Mouse (Mus musculus) neural tube, embryonic 14.5 days (tissue): ENCODE measurements around the gene Ppp2r3d. TPM values are rescaled to one million over a fixed set of nuclear protein-coding genes. Genes with fewer than 3 reads are reported as not detected.
"Not testable (repeated sequence)": the region's sequence is repeated elsewhere in the genome, so short reads cannot be mapped to it uniquely, and the experiment has no call there.

ENCODE experiments used
- ATAC-seq: fragments of 200-750 bp; cut with Nextera tagmentation; 2 replicates; pipeline ENCODE4 v1.8.0; 2017; ENCODE audit warnings: low read depth, mild to moderate bottlenecking, moderate TSS enrichment, moderate library complexity
- H3K27ac ChIP-seq: fragments of 300-500 bp; sonication (generic); 2 replicates; pipeline ENCODE4 v1.5.1; 2014; ENCODE audit warnings: low read depth, mild to moderate bottlenecking, control low read depth, low read length, moderate library complexity, mixed read lengths
- H3K27me3 ChIP-seq: fragments of 300-500 bp; sonication (generic); 2 replicates; pipeline ENCODE4 v1.6.1; 2014; ENCODE audit warnings: low read length; ENCODE audit not compliant: control insufficient read depth, insufficient read depth
- H3K36me3 ChIP-seq: fragments of 300-500 bp; sonication (generic); 2 replicates; pipeline ENCODE4 v1.6.1; 2014; ENCODE audit warnings: low read length, mixed read lengths; ENCODE audit not compliant: control insufficient read depth, insufficient read depth
- H3K4me1 ChIP-seq: fragments of 300-500 bp; sonication (generic); 2 replicates; pipeline ENCODE4 v1.6.1; 2014; ENCODE audit warnings: low read length; ENCODE audit not compliant: control insufficient read depth, insufficient read depth
- H3K4me2 ChIP-seq: fragments of 300-500 bp; sonication (generic); 2 replicates; pipeline ENCODE4 v1.6.1; 2014; ENCODE audit warnings: mild to moderate bottlenecking, low read depth, low read length, control low read depth
- H3K4me3 ChIP-seq: fragments of 300-500 bp; sonication (generic); 2 replicates; pipeline ENCODE4 v1.5.1; 2014; ENCODE audit warnings: low read depth, low read length, control low read depth, mixed read lengths
- H3K9ac ChIP-seq: fragments of 300-500 bp; sonication (generic); replicated peaks from 2 replicates; pipeline ENCODE4 v1.6.1; 2014; ENCODE audit warnings: low read depth, mild to moderate bottlenecking, control low read depth, low read length, mixed read lengths
- H3K9me3 ChIP-seq: fragments of 300-500 bp; sonication (generic); 2 replicates; pipeline ENCODE4 v1.6.1; 2016; ENCODE audit warnings: low read length; ENCODE audit not compliant: control insufficient read depth
- WGBS: fragments of 180-500 bp; shearing (Covaris S2); extraction: QIAGEN DNeasy Blood & Tissue Kit; methylation state at CpG from one replicate; pipeline ENCODE4 v1.1.7; 2014; 5-methylcytosine and 5-hydroxymethylcytosine counted together
- polyA plus RNA-seq: library from polyadenylated mRNA; unstranded; fragments of >200 nt; fragmentation: Nextera tagmentation; extraction: Ambion mirVana; gene quantifications from 2 replicates; pipeline ENCODE4 v1.2.1, GENCODE M21; 2014

The Ppp2r3d gene
- polyA plus RNA-seq: 137 and 148 TPM in 2 replicates

- ATAC-seq: peak; percentile 56; the same call in 1 of the 2 replicates
- Histone ChIP-seq H3K36me3 (peaks cover 12% of the 10 kb centered on the region; the same call in 1 of the 2 replicates), H3K4me1 (no peaks in the 10 kb centered on the region), H3K9me3 (no peaks in the 10 kb centered on the region), H3K27me3 (no peaks in the 10 kb centered on the region), H3K9ac (no peak within 1 kb of the TSS), H3K4me3 (no peak within 1 kb of the TSS), H3K27ac (no peak within 1 kb of the TSS), H3K4me2 (no peak within 1 kb of the TSS)
- WGBS: 99% methylated on average over 22 of the region's 22 CpGs
Measured at GRCm38 (mm10) chr9:124476096-124476902, at the start of gene Ppp2r3d. Gene Ppp2r3d (minus strand): TSS chr9:124476898.

- H3K9me3 ChIP-seq, H3K27ac ChIP-seq, H3K4me2 ChIP-seq, H3K36me3 ChIP-seq, H3K4me3 ChIP-seq, H3K4me1 ChIP-seq, H3K9ac ChIP-seq, H3K27me3 ChIP-seq, ATAC-seq: not testable (repeated sequence)
- WGBS: 92% methylated on average over 2 of the region's 2 CpGs
Measured at GRCm38 (mm10) chr9:124493693-124494092, 17.0 kb upstream of the Ppp2r3d start, which contains the start of gene Gm21836. Gene Gm21836 (minus strand): TSS chr9:124493793.

GRCm38 (mm10) chr9:124480361-124480980 is 3.8 kb upstream of the Ppp2r3d start:
- not testable (repeated sequence) for H3K27me3 ChIP-seq

GRCm38 (mm10) chr9:124478081-124478480 is 1.4 kb upstream of the Ppp2r3d start:
- no peak overlapping the region for H3K4me3 ChIP-seq
- H3K36me3 ChIP-seq: peaks cover 12% of the 10 kb centered on the region; the same call in 1 of the 2 replicates
- H3K4me1 ChIP-seq: no peaks in the 10 kb centered on the region
- no peaks in the 10 kb centered on the region for H3K9me3 ChIP-seq
- H3K4me2 ChIP-seq: no peak overlapping the region
- no peaks in the 10 kb centered on the region for H3K27me3 ChIP-seq
- ATAC-seq: no peak
- H3K9ac ChIP-seq: no peak overlapping the region
- 82% methylated on average over 3 of the region's 3 CpGs for WGBS
- no peak overlapping the region for H3K27ac ChIP-seq

More at GRCm38 (mm10) chr9:124480361-124480980, 3.8 kb upstream of the Ppp2r3d start:
- H3K4me2 ChIP-seq, H3K4me3 ChIP-seq, H3K9ac ChIP-seq, ATAC-seq, H3K9me3 ChIP-seq, H3K4me1 ChIP-seq, H3K27ac ChIP-seq: not testable (repeated sequence)
- peaks cover 12% of the 10 kb centered on the region; the same call in 1 of the 2 replicates for H3K36me3 ChIP-seq
- WGBS: 61% methylated on average over 14 of the region's 15 CpGs

- ATAC-seq: peak; percentile 21
- Histone ChIP-seq H3K9ac (no peak overlapping the region), H3K4me3 (no peak overlapping the region), H3K36me3 (peaks cover 12% of the 10 kb centered on the region; the same call in 1 of the 2 replicates), H3K27me3 (no peaks in the 10 kb centered on the region), H3K27ac (no peak overlapping the region), H3K9me3 (no peaks in the 10 kb centered on the region), H3K4me2 (no peak overlapping the region), H3K4me1 (no peaks in the 10 kb centered on the region)
- 82% methylated on average over 15 of the region's 15 CpGs for WGBS
Measured at GRCm38 (mm10) chr9:124475689-124476088, 1.0 kb downstream of the Ppp2r3d start.

- no peak overlapping the region for H3K27ac ChIP-seq
- ATAC-seq: no peak
- H3K36me3 ChIP-seq: no peaks in the 10 kb centered on the region
- H3K9me3 ChIP-seq: no peaks in the 10 kb centered on the region
- H3K27me3 ChIP-seq: no peaks in the 10 kb centered on the region
- no peak overlapping the region for H3K4me2 ChIP-seq
- no peaks in the 10 kb centered on the region for H3K4me1 ChIP-seq
- H3K9ac ChIP-seq: no peak overlapping the region
- 2% methylated on average over 1 of the region's 1 CpGs for WGBS
- no peak overlapping the region for H3K4me3 ChIP-seq
Measured at GRCm38 (mm10) chr9:124456572-124456971, 20.1 kb downstream of the Ppp2r3d start.

GRCm38 (mm10) chr9:124442533-124442855 is 34.2 kb downstream of the Ppp2r3d start:
- 97% methylated on average over 15 of the region's 15 CpGs for WGBS
- H3K27ac ChIP-seq: no peak overlapping the region
- no peak overlapping the region for H3K9ac ChIP-seq
- ATAC-seq: no peak
- peaks cover 24% of the 10 kb centered on the region for H3K36me3 ChIP-seq
- H3K4me1 ChIP-seq: no peaks in the 10 kb centered on the region
- H3K4me3 ChIP-seq: no peak overlapping the region
- no peaks in the 10 kb centered on the region for H3K27me3 ChIP-seq
- no peak overlapping the region for H3K4me2 ChIP-seq
- peaks cover 10% of the 10 kb centered on the region for H3K9me3 ChIP-seq

- H3K4me2 ChIP-seq: no peak overlapping the region
- WGBS: 98% methylated on average over 45 of the region's 45 CpGs
- H3K4me1 ChIP-seq: no peaks in the 10 kb centered on the region
- no peak for ATAC-seq
- no peak overlapping the region for H3K27ac ChIP-seq
- H3K36me3 ChIP-seq: peaks cover 24% of the 10 kb centered on the region
- no peak overlapping the region for H3K9ac ChIP-seq
- no peak overlapping the region for H3K4me3 ChIP-seq
- no peaks in the 10 kb centered on the region for H3K27me3 ChIP-seq
- peaks cover 10% of the 10 kb centered on the region for H3K9me3 ChIP-seq
Measured at GRCm38 (mm10) chr9:124441681-124442532, 34.8 kb downstream of the Ppp2r3d start.
